Mouse (Mus musculus) embryonic fibroblast, embryonic 13.5 days (primary cell): ENCODE results near the gene Antxr2. TPM values are rescaled to one million over a fixed set of nuclear protein-coding genes. Genes with fewer than 3 reads are reported as not detected.

Source experiments
- H3K27ac ChIP-seq: 2 replicates; pipeline ENCODE4 v1.5.1; 2012; ENCODE audit warnings: low read length, control low read depth, inconsistent platforms; ENCODE audit not compliant: insufficient read depth
- H3K4me1 ChIP-seq: 2 replicates; pipeline ENCODE4 v1.6.1; 2011; ENCODE audit warnings: low read length; ENCODE audit not compliant: control insufficient read depth, insufficient read depth
- H3K4me3 ChIP-seq: 2 replicates; pipeline ENCODE4 v1.5.1; 2011; ENCODE audit warnings: mild to moderate bottlenecking, control low read depth, low read length; ENCODE audit not compliant: insufficient read depth
- CTCF ChIP-seq: IDR thresholded peaks from 2 replicates; pipeline ENCODE4 v1.5.1; 2011; ENCODE audit warnings: mild to moderate bottlenecking, control low read depth, low read length, moderate library complexity, borderline replicate concordance; ENCODE audit not compliant: insufficient read depth
- POLR2A ChIP-seq: IDR thresholded peaks from 2 replicates; pipeline ENCODE4 v1.6.1; 2011; ENCODE audit warnings: low read depth, mild to moderate bottlenecking, control low read depth, low read length, moderate library complexity
- polyA plus RNA-seq: library from polyadenylated mRNA; stranded (reverse); fragments of >200 nt; gene quantifications from 2 replicates; pipeline ENCODE4 v1.2.4, GENCODE M21; 2011; ENCODE audit warnings: low read depth; ENCODE audit not compliant: missing spikeins, insufficient read length

Antxr2 gene
- polyA plus RNA-seq, result 43.2 and 45.0 TPM in 2 replicates

DNA sequence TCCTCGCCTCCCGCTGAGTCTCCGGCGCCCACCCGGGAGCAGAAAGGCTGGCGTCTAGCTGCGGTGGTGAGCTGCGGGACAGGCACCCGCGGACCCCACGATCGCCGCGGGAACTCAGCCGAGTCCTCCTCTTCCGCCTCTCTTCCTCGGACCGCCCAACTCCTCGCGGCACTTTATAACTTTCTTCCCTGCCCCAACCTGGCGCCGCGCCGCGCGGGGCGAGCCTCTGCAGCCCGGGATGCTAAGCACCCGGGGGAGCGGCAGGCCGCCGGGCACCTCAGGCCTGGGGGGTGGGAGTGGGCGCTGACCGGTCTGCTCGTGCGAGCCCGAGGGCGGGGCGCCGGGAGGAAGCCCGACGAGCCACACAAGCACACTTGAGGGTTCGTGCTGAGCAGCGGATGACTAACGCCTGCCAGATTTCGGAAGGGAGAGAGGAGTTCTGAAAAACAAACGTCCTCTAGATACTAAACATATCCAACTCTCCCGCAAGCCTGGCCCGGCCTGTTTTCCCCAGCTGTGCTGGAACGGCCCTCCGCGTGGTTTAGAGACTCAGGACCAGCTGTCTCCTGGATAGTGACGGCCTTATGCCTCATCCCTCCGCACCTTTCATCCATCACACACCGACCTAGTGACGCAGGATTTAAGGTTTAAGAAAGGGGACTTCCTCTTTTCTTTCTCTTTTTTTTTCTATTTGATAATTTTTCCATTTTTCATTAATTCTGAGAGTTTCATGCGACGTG is at the start of gene Antxr2:
Gene Antxr2 (minus strand): TSS at position 142 of the 740 bp plus-strand sequence.
- peak within 1 kb of the TSS; percentile 90 for H3K27ac ChIP-seq
- TF ChIP-seq POLR2A, result peak; percentile 66
- TF ChIP-seq CTCF, result no peak
- H3K4me1 ChIP-seq, result peaks cover 10% of the 10 kb centered on the region
- peak within 1 kb of the TSS; percentile 89 for H3K4me3 ChIP-seq

DNA sequence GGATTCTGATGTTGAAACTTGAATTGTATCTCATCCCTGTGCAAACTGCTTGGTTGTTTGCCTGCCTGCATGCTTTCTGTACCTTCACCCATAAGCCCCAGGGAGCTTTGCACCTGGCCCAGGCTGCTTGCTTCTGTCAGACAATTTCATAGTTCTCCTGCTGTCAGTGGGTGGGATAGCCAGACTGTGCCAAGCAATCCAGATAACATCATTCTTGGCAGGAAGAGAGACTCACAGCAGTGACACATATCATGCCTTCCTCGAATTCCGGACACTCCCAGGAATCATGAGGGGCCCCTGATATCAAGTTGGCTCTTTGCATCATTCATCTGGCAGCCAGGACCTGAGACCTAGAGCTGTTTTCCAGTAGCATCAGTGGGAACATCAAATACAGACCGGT is 45.8 kb upstream of the Antxr2 start:
- no peak overlapping the region for H3K4me3 ChIP-seq
- peaks cover 4% of the 10 kb centered on the region; the same call in 1 of the 2 replicates for H3K4me1 ChIP-seq
- no peak for TF ChIP-seq CTCF
- no peak for TF ChIP-seq POLR2A
- no peak overlapping the region for H3K27ac ChIP-seq

DNA sequence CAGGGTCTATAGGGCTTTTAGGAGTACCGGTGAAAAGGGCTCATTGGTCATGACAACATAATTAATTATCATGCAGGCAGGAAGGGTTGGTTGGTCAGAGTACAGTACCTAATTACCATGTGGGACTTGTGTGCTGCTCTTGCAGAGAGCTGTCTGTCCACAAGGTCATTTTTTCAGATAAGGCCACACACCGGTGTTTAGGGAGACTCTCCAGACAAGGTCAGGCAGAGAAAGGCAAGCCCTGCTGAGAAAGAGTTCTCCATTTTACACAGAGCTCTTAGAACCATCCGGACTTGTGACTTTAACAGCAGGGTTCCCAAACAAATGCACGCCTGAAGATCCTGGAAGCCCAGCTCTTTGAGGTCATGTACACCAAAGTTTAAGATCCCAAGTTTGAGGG is 38.3 kb upstream of the Antxr2 start:
- H3K4me3 ChIP-seq, result no peak overlapping the region
- no peaks in the 10 kb centered on the region for H3K4me1 ChIP-seq
- no peak for TF ChIP-seq POLR2A
- no peak overlapping the region for H3K27ac ChIP-seq

- TF ChIP-seq CTCF (no peak), POLR2A (no peak)
Observed at GRCm38 (mm10) chr5:98055275-98055674, 24.4 kb upstream of the Antxr2 start.

GRCm38 (mm10) chr5:98054834-98055233 is 24.0 kb upstream of the Antxr2 start:
- TF ChIP-seq CTCF (no peak), POLR2A (no peak)
- H3K4me3 ChIP-seq, result no peak overlapping the region
- no peak overlapping the region for H3K27ac ChIP-seq
- no peaks in the 10 kb centered on the region for H3K4me1 ChIP-seq

More at GRCm38 (mm10) chr5:98055275-98055674, 24.4 kb upstream of the Antxr2 start:
- Histone ChIP-seq H3K4me1 (no peaks in the 10 kb centered on the region), H3K4me3 (no peak overlapping the region), H3K27ac (no peak overlapping the region)

DNA sequence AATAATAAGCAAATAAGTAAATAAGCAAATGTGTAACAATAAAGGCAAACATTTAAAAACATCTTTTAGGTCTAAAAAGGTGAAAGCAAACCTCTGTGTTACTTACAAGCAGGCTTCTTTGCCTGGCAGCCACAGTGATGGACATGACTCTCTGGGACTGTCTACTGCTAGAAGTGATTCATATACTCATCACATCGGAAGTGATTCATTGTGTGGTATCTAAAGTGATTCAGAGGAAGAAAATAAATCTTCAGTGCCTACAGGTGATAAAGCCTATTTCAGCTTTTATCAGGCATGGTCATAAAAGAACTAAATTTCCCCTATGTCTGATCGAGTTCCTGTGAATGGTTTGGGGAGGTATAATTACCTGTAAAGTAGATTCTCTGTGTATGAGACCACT is 4.1 kb upstream of the Antxr2 start:
- Histone ChIP-seq H3K4me1 (peaks cover 8% of the 10 kb centered on the region), H3K27ac (no peak overlapping the region), H3K4me3 (no peak overlapping the region)
- TF ChIP-seq CTCF, result no peak
- TF ChIP-seq POLR2A, result no peak

- TF ChIP-seq POLR2A, result no peak
- TF ChIP-seq CTCF, result no peak
- no peak overlapping the region for H3K27ac ChIP-seq
- peaks cover 8% of the 10 kb centered on the region for H3K4me1 ChIP-seq
- no peak overlapping the region for H3K4me3 ChIP-seq
Observed at GRCm38 (mm10) chr5:98034207-98034606, 3.4 kb upstream of the Antxr2 start.

DNA sequence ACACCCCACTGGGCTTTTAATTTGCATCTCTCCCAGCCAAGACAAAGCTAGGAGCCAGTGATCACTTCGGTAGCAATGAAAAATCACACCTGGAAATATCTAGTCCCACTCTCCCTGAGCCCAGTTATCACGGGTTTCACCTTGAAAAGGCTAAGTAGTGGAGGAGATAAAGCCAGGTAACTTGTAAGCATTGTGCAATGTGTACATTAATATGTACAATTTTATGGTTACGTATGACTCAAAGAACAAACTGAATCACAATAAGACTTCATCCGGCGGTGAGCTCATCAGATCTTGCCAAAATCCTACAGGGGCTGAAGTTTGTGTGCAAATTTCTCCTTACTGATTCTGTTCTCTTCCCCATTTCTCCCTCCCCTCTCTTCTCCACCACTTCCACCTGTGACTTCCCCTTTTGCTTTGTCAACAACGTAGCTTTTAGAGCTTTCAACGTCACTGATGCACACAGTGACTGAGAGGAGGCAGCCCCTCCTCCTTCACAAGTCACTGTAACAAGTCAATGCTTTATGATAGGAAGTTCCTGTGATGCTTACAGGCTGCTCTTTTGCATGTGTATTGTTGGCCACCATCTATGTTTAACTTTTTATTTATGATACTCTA is 2.1 kb upstream of the Antxr2 start:
- H3K4me1 ChIP-seq, result peaks cover 8% of the 10 kb centered on the region
- no peak overlapping the region for H3K4me3 ChIP-seq
- H3K27ac ChIP-seq, result no peak overlapping the region
- TF ChIP-seq POLR2A (no peak), CTCF (no peak)

DNA sequence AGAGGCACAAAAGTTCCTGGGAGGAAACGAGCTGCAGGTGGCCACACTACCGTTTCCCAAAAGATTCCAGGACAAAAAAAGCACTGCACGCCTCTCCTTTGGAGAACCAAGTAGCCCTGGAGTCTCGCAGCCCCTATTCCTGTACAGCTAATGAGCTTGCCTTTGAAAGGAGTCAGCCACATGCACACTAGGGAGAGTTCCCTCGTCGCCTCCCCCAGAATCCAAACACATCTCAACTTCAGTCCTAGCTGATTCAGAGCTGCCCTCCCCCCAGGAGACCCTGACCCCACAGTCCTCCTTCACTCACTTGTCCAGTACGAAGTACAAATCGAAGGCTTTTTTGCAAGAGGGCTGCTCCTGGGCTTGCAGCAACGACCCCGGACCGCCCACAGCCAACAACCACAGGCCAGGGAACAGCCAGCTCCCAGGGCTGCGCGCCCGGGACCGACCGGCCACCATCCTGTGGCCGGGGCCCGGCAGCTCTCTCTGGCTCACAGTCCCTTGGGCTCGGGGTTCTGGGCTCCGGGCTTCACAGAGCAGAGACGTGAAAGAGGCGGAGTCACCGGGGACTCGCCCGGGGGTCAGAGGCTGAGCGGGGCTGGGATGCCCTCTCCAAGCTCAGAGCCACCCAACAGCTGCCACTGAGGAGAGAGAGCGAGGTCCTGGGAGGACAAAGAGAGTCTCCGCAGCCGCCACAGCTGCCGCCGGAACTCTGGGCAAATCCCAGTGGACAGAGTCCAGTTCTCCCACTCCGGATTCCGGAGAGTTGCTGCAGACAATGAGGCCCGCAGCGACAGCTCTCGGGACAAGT is 547 bp downstream of the Antxr2 start:
- Histone ChIP-seq H3K4me3 (peak overlapping the region; percentile 89), H3K27ac (peak overlapping the region; percentile 90), H3K4me1 (peaks cover 10% of the 10 kb centered on the region)
- no peak for TF ChIP-seq CTCF
- TF ChIP-seq POLR2A, result no peak; the same call in 1 of the 2 replicates
